Mouse (Mus musculus) ovary, postnatal 14 days (tissue): Measurements from ENCODE around the gene Rhox3a.
"Not testable (repeated sequence)": the region's sequence is repeated elsewhere in the genome, so short reads cannot be mapped to it uniquely, and the experiment has no call there.

Source experiments
- DNase-seq: peaks from one replicate; pipeline ENCODE4 v3.0.0; 2022; ENCODE audit warnings: low spot score

The Rhox3a gene

GRCm38 (mm10) chrX:37249619-37250018, at the start of gene Rhox3a:
Gene Rhox3a (plus strand): TSS chrX:37249919.
- DNase-seq, result not testable (repeated sequence)

GRCm38 (mm10) chrX:37210941-37211340, 38.8 kb upstream of the Rhox3a start, which contains the start of gene Gm9:
Gene Gm9 (minus strand): TSS chrX:37211041.
- DNase-seq, result no peak

- not testable (repeated sequence) for DNase-seq
Observed at GRCm38 (mm10) chrX:37222158-37222557, 27.6 kb upstream of the Rhox3a start, which contains the start of gene Rhox1. Gene Rhox1 (minus strand): TSS chrX:37222258.

- not testable (repeated sequence) for DNase-seq
Observed at GRCm38 (mm10) chrX:37244676-37245075, 5.0 kb upstream of the Rhox3a start, which contains the start of gene Rhox2a. Gene Rhox2a (plus strand): TSS chrX:37244976.

GRCm38 (mm10) chrX:37265038-37265437, 15.3 kb downstream of the Rhox3a start, which contains the start of gene Rhox4a:
Gene Rhox4a (plus strand): TSS chrX:37265338.
- DNase-seq, result not testable (repeated sequence)
